13 mouse cellular contexts compared by ENCODE assay signal in genomic region chr8:127076511-127076910, GRCm38 (mm10). TPM values are rescaled to one million over a fixed set of nuclear protein-coding genes. Genes with fewer than 3 reads are reported as not detected.
DNase-seq lines count a peak whose midpoint lies in the region; ATAC-seq and TF ChIP-seq lines count a peak whose summit lies in the region.
"Had no signal": no experiment of that assay in that cellular context is flagged by ENCODE, and none has a peak within 500 bp of the region (broad histone marks: within the 10 kb centered on the region; RNA-seq: fewer than 3 reads in every experiment).

No protein-coding gene starts in this region.

- no peak for TF ChIP-seq CTCF in midbrain, postnatal 0 days (IDR thresholded peaks at IDR 0.05)

- H3K4me2 ChIP-seq in kidney, embryonic 15.5 days, result 0 out of 2 replicates have a peak overlapping the region, but pooled peaks have one; percentile 15
- peak overlapping the region; percentile 33; the same call in 1 of the 2 replicates for H3K4me2 ChIP-seq in liver, embryonic 13.5 days
- no peak overlapping the region for H3K4me2 ChIP-seq in stomach, embryonic 14.5 days (replicated peaks; ENCODE audit: low read depth, low read length)
- H3K4me2 ChIP-seq in midbrain, postnatal 0 days (ENCODE audit: low read depth, low read length, poor library complexity, severe bottlenecking), result no peak overlapping the region
- no peak overlapping the region for H3K4me2 ChIP-seq in midbrain, embryonic 14.5 days (ENCODE audit: low read length)
- H3K4me2 ChIP-seq: neural tube, embryonic 12.5 days had no signal

- no peak overlapping the region for H3K9ac ChIP-seq in kidney, embryonic 15.5 days
- no peak overlapping the region for H3K9ac ChIP-seq in liver, embryonic 13.5 days
- H3K9ac ChIP-seq in stomach, embryonic 14.5 days (replicated peaks; ENCODE audit: low read depth, low read length), result no peak overlapping the region
- no peak overlapping the region for H3K9ac ChIP-seq in midbrain, postnatal 0 days (replicated peaks; ENCODE audit: low read length, poor library complexity, severe bottlenecking)
- H3K9ac ChIP-seq in midbrain, embryonic 14.5 days (replicated peaks; ENCODE audit: low read length), result no peak overlapping the region
- H3K9ac ChIP-seq: neural tube, embryonic 12.5 days had no signal

- no peaks in the 10 kb centered on the region for H3K36me3 ChIP-seq in kidney, embryonic 15.5 days
- H3K36me3 ChIP-seq in liver, embryonic 13.5 days, result no peaks in the 10 kb centered on the region
- H3K36me3 ChIP-seq in stomach, embryonic 14.5 days (ENCODE audit: control insufficient read depth, insufficient read depth, low read length), result no peaks in the 10 kb centered on the region
- no peaks in the 10 kb centered on the region for H3K36me3 ChIP-seq in midbrain, postnatal 0 days (ENCODE audit: insufficient read depth, low read length)
- H3K36me3 ChIP-seq in midbrain, embryonic 14.5 days (ENCODE audit: control insufficient read depth, insufficient read depth, low read length), result no peaks in the 10 kb centered on the region
- H3K36me3 ChIP-seq: G1E; neural tube, embryonic 12.5 days had no signal

- no peaks in the 10 kb centered on the region for H3K27me3 ChIP-seq in kidney, embryonic 15.5 days
- 0 out of 2 replicates have a peak, but pooled peaks cover 6% of the 10 kb centered on the region for H3K27me3 ChIP-seq in liver, embryonic 13.5 days
- no peaks in the 10 kb centered on the region for H3K27me3 ChIP-seq in stomach, embryonic 14.5 days (ENCODE audit: control insufficient read depth, insufficient read depth, low read length)
- no peaks in the 10 kb centered on the region for H3K27me3 ChIP-seq in midbrain, postnatal 0 days (ENCODE audit: insufficient read depth, low read length)
- no peaks in the 10 kb centered on the region for H3K27me3 ChIP-seq in midbrain, embryonic 14.5 days (ENCODE audit: control insufficient read depth, insufficient read depth, low read length)
- H3K27me3 ChIP-seq: neural tube, embryonic 12.5 days had no signal

- peak; percentile 87 for ATAC-seq in kidney, embryonic 15.5 days (replicated peaks; ENCODE audit: low FRiP score)
- ATAC-seq in liver, embryonic 13.5 days (ENCODE audit: low read depth), result peak; percentile 66
- peak; percentile 86 for ATAC-seq in stomach, embryonic 14.5 days (ENCODE audit: insufficient number of reproducible peaks, insufficient read depth, low FRiP score, low read depth)
- ATAC-seq in midbrain, postnatal 0 days (ENCODE audit: low FRiP score), result no peak
- ATAC-seq in midbrain, embryonic 14.5 days (ENCODE audit: low FRiP score, low TSS enrichment), result no peak
- ATAC-seq: activated CD4-positive, CD25-positive, alpha-beta regulatory T cell, adult 4 months had no signal

- H3K4me1 ChIP-seq in kidney, embryonic 15.5 days, result peaks cover 61% of the 10 kb centered on the region
- H3K4me1 ChIP-seq in liver, embryonic 13.5 days (replicated peaks), result peaks cover 33% of the 10 kb centered on the region
- H3K4me1 ChIP-seq in stomach, embryonic 14.5 days (ENCODE audit: control insufficient read depth, insufficient read depth, low read length), result peaks cover 59% of the 10 kb centered on the region
- H3K4me1 ChIP-seq in midbrain, postnatal 0 days (ENCODE audit: insufficient read depth, low read length), result 0 out of 2 replicates have a peak, but pooled peaks cover 3% of the 10 kb centered on the region
- peaks cover 18% of the 10 kb centered on the region for H3K4me1 ChIP-seq in midbrain, embryonic 14.5 days (ENCODE audit: control insufficient read depth, insufficient read depth, low read length)

- DNase-seq in adrenal gland, postnatal 10 days, result peak; percentile 27
- no peak for DNase-seq in adrenal gland, postnatal 25 days
- DNase-seq in liver, embryonic 13.5 days, result no peak
- no peak for DNase-seq in midbrain, postnatal 0 days (ENCODE audit: low spot score)
- no peak for DNase-seq in heart, adult 8-10 months (ENCODE audit: low spot score)
- DNase-seq in midbrain, embryonic 14.5 days, result no peak
- DNase-seq: gastrocnemius, postnatal 25 days; heart, postnatal 14 days had no signal

- WGBS in kidney, embryonic 15.5 days, result 64% methylated on average over 7 of the region's 7 CpGs
- WGBS in liver, embryonic 13.5 days (ENCODE audit: insufficient replicate concordance), result 67% methylated on average over 7 of the region's 7 CpGs
- 60% methylated on average over 7 of the region's 7 CpGs for WGBS in stomach, embryonic 14.5 days
- 88% methylated on average over 7 of the region's 7 CpGs for WGBS in midbrain, postnatal 0 days
- WGBS in midbrain, embryonic 14.5 days, result 92% methylated on average over 7 of the region's 7 CpGs

- peak overlapping the region; percentile 10; the same call in 1 of the 2 replicates for H3K4me3 ChIP-seq in kidney, embryonic 15.5 days (replicated peaks)
- H3K4me3 ChIP-seq in liver, embryonic 13.5 days (replicated peaks), result peak overlapping the region; percentile 21; the same call in 1 of the 2 replicates
- no peak overlapping the region for H3K4me3 ChIP-seq in stomach, embryonic 14.5 days (ENCODE audit: low read depth, low read length)
- H3K4me3 ChIP-seq in midbrain, postnatal 0 days (ENCODE audit: low read depth, low read length), result no peak overlapping the region
- H3K4me3 ChIP-seq in midbrain, embryonic 14.5 days (replicated peaks; ENCODE audit: low read depth, low read length), result no peak overlapping the region
- H3K4me3 ChIP-seq: neural tube, embryonic 12.5 days had no signal

- no peaks in the 10 kb centered on the region for H3K9me3 ChIP-seq in kidney, embryonic 15.5 days (replicated peaks)
- H3K9me3 ChIP-seq in liver, embryonic 13.5 days (replicated peaks), result no peaks in the 10 kb centered on the region
- H3K9me3 ChIP-seq in stomach, embryonic 14.5 days (ENCODE audit: control insufficient read depth, low read depth, low read length), result no peaks in the 10 kb centered on the region
- no peaks in the 10 kb centered on the region for H3K9me3 ChIP-seq in midbrain, postnatal 0 days (ENCODE audit: low read length)
- no peaks in the 10 kb centered on the region for H3K9me3 ChIP-seq in midbrain, embryonic 14.5 days (ENCODE audit: control insufficient read depth, low read length)
- H3K9me3 ChIP-seq: neural tube, embryonic 12.5 days had no signal

- H3K27ac ChIP-seq in kidney, embryonic 15.5 days, result 0 out of 2 replicates have a peak overlapping the region, but pooled peaks have one; percentile 39
- no peak overlapping the region for H3K27ac ChIP-seq in liver, embryonic 13.5 days
- peak overlapping the region; percentile 64; the same call in 1 of the 2 replicates for H3K27ac ChIP-seq in stomach, embryonic 14.5 days (ENCODE audit: low read length)
- H3K27ac ChIP-seq in midbrain, postnatal 0 days (ENCODE audit: low read depth, low read length), result no peak overlapping the region
- H3K27ac ChIP-seq in midbrain, embryonic 14.5 days (replicated peaks; ENCODE audit: low read depth, low read length), result no peak overlapping the region
- H3K27ac ChIP-seq: neural tube, embryonic 12.5 days had no signal

RNA-seq across cellular contexts. Expression of gene Pard3, which starts 12.8 kb away (rescaled TPM):
- total RNA-seq in adrenal gland, postnatal 10 days (2021), result 10 to 100 TPM; 35.2 to 39.0 TPM
- total RNA-seq in adrenal gland, postnatal 25 days (2021), result 48.5 and 66.0 TPM in 2 replicates
- 27.0 and 27.5 TPM in 2 replicates for polyA plus RNA-seq in kidney, embryonic 15.5 days (2015; fragmentation: Nextera tagmentation; extraction: Ambion mirVana)
- 5.4 and 5.6 TPM in 2 replicates for polyA plus RNA-seq in liver, embryonic 13.5 days (2015; fragmentation: Nextera tagmentation; extraction: Ambion mirVana)
- 37.9 and 40.8 TPM in 2 replicates for polyA plus RNA-seq in stomach, embryonic 14.5 days (2014; fragmentation: Nextera tagmentation; extraction: Ambion mirVana)
- 28.8 and 29.7 TPM in 2 replicates for total RNA-seq in midbrain, postnatal 0 days (2014; rRNA removed)
- polyA plus RNA-seq in midbrain, postnatal 0 days (2015; fragmentation: Nextera tagmentation; extraction: Ambion mirVana), result 10.2 and 11.9 TPM in 2 replicates
- total RNA-seq in heart, adult 8-10 months (2022), result 10 to 100 TPM; 30.2 to 32.1 (median 30.9) TPM
- polyA plus RNA-seq in midbrain, embryonic 14.5 days (2014; fragmentation: Nextera tagmentation; extraction: Ambion mirVana), result 16.7 and 27.3 TPM in 2 replicates
- polyA plus RNA-seq: G1E had no signal

Comparison
In these comparisons a context has a peak if more than half of its experiments do, and no peak if none do; other contexts are left out.
1. ATAC-seq: peak in kidney, embryonic 15.5 days (single experiment), liver, embryonic 13.5 days (single experiment) and stomach, embryonic 14.5 days (single experiment); none in midbrain, postnatal 0 days (single experiment) and midbrain, embryonic 14.5 days (single experiment).
2. H3K27ac ChIP-seq: peak in kidney, embryonic 15.5 days (single experiment) and stomach, embryonic 14.5 days (single experiment); none in liver, embryonic 13.5 days (single experiment), midbrain, postnatal 0 days (single experiment) and midbrain, embryonic 14.5 days (single experiment).
3. H3K4me2 ChIP-seq: peak in kidney, embryonic 15.5 days (single experiment) and liver, embryonic 13.5 days (single experiment); none in stomach, embryonic 14.5 days (single experiment), midbrain, postnatal 0 days (single experiment) and midbrain, embryonic 14.5 days (single experiment).
4. H3K4me3 ChIP-seq: peak in kidney, embryonic 15.5 days (single experiment) and liver, embryonic 13.5 days (single experiment); none in stomach, embryonic 14.5 days (single experiment), midbrain, postnatal 0 days (single experiment) and midbrain, embryonic 14.5 days (single experiment).